Mouse (Mus musculus) neural tube, embryonic 15.5 days (tissue): ENCODE data around the gene Slc27a1. TPM values are rescaled to one million over a fixed set of nuclear protein-coding genes. Genes with fewer than 3 reads are reported as not detected.

Experiments used
- ATAC-seq: fragments of 200-750 bp; cut with Nextera tagmentation; 2 replicates; pipeline ENCODE4 v1.8.0; 2017; ENCODE audit warnings: mild to moderate bottlenecking, moderate TSS enrichment, moderate library complexity; ENCODE audit not compliant: low FRiP score
- H3K27ac ChIP-seq: fragments of 300-500 bp; sonication (generic); replicated peaks from 2 replicates; pipeline ENCODE4 v1.5.1; 2015; ENCODE audit warnings: mild to moderate bottlenecking, inconsistent platforms
- H3K27me3 ChIP-seq: fragments of 300-500 bp; sonication (generic); replicated peaks from 2 replicates; pipeline ENCODE4 v1.6.1; 2015; ENCODE audit warnings: inconsistent platforms
- H3K36me3 ChIP-seq: fragments of 300-500 bp; sonication (generic); 2 replicates; pipeline ENCODE4 v1.6.1; 2015; ENCODE audit warnings: inconsistent platforms
- H3K4me1 ChIP-seq: fragments of 300-500 bp; sonication (generic); 2 replicates; pipeline ENCODE4 v1.6.1; 2015; ENCODE audit warnings: inconsistent platforms
- H3K4me2 ChIP-seq: fragments of 300-500 bp; sonication (generic); 2 replicates; pipeline ENCODE4 v1.6.1; 2015; ENCODE audit warnings: inconsistent platforms, mild to moderate bottlenecking, moderate library complexity
- H3K4me3 ChIP-seq: fragments of 300-500 bp; sonication (generic); replicated peaks from 2 replicates; pipeline ENCODE4 v1.5.1; 2015; ENCODE audit warnings: mild to moderate bottlenecking, inconsistent platforms
- H3K9ac ChIP-seq: fragments of 300-500 bp; sonication (generic); replicated peaks from 2 replicates; pipeline ENCODE4 v1.6.1; 2015; ENCODE audit warnings: mild to moderate bottlenecking, inconsistent platforms
- H3K9me3 ChIP-seq: fragments of 300-500 bp; sonication (generic); replicated peaks from 2 replicates; pipeline ENCODE4 v1.6.1; 2016; ENCODE audit warnings: inconsistent platforms
- WGBS: fragments of 180-500 bp; shearing (Covaris S2); methylation state at CpG from one replicate; pipeline ENCODE4 v1.1.7; 2015; ENCODE audit warnings: mixed read lengths; 5-methylcytosine and 5-hydroxymethylcytosine counted together
- polyA plus RNA-seq: library from polyadenylated mRNA; unstranded; fragments of >200 nt; fragmentation: Nextera tagmentation; extraction: Ambion mirVana; gene quantifications from 2 replicates; pipeline ENCODE4 v1.2.1, GENCODE M21; 2015

Slc27a1 gene
- polyA plus RNA-seq, 1 experiment from 2014 or later = 83.0 TPM

DNA sequence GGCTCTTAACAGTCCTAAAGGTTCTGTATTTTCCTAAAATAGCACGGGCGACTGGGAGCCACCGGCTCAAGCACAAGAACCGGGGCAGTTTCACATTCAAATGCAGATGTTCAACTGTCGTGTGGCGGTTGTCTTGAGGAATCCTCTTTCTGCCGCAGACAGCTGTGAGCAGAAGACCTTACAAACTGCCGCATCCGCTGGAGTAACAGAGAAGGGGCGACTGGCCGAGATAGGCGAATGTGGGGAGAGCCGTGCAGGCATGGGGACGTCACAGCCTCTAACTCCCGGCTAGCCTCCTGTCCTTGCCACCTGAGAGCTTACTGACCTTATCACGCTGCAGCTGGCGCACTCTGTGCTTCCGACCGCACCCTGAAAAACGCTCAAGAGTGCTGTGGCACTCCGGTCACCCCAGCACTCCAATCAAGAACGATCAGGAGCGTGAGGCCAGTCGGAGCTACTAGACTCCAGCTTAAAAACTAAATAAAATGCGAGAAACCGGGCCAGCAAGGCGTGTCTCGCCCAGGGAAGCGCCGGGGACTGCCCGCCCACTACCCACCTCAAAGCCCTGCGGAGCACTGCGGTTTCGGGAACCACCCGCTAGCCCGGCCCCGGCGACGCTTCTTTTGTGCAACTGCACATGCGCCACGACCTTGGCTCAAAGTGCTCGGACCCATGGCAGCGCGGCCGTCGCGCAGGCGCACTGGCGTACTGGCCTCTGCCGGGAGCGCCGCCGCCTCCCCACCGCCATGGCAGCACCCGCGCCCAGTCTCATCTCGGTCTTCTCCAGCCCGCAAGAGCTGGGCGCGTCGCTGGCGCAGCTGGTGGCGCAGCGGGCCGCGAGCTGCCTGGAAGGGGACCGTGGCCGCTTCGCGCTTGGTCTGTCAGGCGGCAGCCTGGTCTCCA, 23.0 kb downstream of the Slc27a1 start, which contains the start of gene Pgls:
Gene Pgls, plus strand, starts transcription at position 706 of the 903 bp plus-strand sequence.
- Histone ChIP-seq H3K9ac (peak within 1 kb of the TSS; percentile 99), H3K27me3 (no peaks in the 10 kb centered on the region), H3K27ac (peak within 1 kb of the TSS; percentile 98), H3K9me3 (no peaks in the 10 kb centered on the region), H3K4me1 (peaks cover 47% of the 10 kb centered on the region), H3K36me3 (peaks cover 6% of the 10 kb centered on the region), H3K4me3 (peak within 1 kb of the TSS; percentile 64), H3K4me2 (peak within 1 kb of the TSS; percentile 96)
- peak; percentile 91 for ATAC-seq
- WGBS = under 1% methylated on average over 68 of the region's 71 CpGs

DNA sequence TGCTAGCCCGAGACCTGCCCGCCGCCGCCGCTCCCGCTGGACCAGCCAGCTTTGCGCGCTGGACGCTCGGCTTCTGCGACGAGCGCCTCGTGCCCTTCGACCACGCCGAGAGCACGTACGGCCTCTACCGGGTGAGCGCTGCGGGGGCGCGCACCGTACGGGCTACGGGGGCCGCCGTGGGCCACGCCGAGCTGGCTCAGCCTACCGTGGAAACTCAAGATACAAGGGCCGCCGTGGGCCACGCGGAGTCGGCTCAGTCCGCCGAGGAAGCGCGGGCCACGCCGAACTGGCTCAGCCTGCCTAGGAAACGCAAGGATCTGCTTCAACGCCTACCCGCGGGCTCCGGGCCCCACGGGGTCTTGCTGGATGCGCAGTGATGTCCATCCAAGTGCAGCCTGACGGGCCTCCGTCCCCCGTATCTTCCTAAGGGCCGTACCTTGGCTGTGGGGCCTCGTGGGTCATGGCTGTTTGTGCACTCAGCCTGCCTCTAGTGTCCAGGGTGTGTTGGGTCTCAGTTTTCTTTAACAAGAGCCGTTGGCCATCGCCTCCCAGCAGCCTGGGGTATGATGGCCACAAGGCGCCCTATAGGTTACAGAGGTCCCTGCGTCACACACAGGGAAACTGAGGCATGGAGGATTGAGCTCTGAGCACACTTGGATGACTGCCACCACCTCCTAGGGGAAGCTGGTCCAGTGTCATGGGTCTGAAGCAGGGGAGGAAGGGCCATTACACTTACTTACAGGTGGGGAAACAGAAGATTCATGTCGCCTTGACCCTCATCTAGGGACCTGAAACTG, 23.9 kb downstream of the Slc27a1 start:
- H3K27ac ChIP-seq = peak overlapping the region; percentile 98
- peak overlapping the region; percentile 64 for H3K4me3 ChIP-seq
- WGBS = 4% methylated on average over 60 of the region's 60 CpGs
- no peaks in the 10 kb centered on the region for H3K27me3 ChIP-seq
- H3K4me2 ChIP-seq = peak overlapping the region; percentile 96
- no peaks in the 10 kb centered on the region for H3K9me3 ChIP-seq
- peak; percentile 80 for ATAC-seq
- H3K36me3 ChIP-seq = no peaks in the 10 kb centered on the region
- H3K4me1 ChIP-seq = peaks cover 47% of the 10 kb centered on the region
- H3K9ac ChIP-seq = peak overlapping the region; percentile 99

DNA sequence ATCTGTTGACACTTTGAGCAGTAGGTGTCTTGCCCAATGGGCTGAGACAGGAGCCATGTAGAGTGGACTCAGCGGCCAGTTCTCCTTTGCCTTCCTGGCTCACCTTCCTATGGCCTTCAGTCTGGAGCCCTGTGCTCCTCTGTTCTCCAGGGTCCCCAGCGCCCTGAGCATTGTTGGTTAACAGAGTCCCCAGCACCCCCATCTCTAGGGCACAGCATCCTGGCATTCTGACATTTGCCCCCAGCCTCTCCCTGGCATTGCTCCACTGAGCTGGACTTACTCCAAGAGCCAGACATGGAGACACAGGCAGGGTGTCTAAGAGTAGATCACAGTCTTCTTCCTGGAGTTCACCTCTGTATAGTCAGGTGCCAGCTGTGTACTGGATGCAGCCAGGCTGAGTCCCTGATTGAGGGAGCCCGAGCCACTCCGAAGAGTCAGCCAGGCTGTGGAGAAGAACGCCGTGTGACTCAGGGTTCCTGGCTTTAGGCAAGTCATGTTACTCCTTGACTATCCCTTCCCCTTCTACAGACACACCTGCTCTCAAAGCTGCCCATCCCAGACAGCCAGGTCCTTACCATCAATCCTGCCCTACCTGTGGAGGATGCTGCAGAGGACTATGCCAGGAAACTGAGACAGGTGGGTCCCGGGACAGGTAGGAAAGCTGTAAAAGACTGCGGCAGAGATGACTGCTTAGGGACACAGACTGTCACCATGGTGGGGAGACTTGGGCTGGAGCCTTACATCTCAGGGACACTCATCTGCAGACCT, 25.1 kb downstream of the Slc27a1 start:
- no peaks in the 10 kb centered on the region for H3K27me3 ChIP-seq
- peaks cover 47% of the 10 kb centered on the region for H3K4me1 ChIP-seq
- peak overlapping the region; percentile 96; the same call in 1 of the 2 replicates for H3K4me2 ChIP-seq
- H3K36me3 ChIP-seq = no peaks in the 10 kb centered on the region; the same call in 1 of the 2 replicates
- 95% methylated on average over 8 of the region's 8 CpGs for WGBS
- H3K9ac ChIP-seq = peak overlapping the region; percentile 99; the same call in 1 of the 2 replicates
- no peak for ATAC-seq
- peak overlapping the region; percentile 64; the same call in 1 of the 2 replicates for H3K4me3 ChIP-seq
- H3K9me3 ChIP-seq = no peaks in the 10 kb centered on the region
- H3K27ac ChIP-seq = no peak overlapping the region

DNA sequence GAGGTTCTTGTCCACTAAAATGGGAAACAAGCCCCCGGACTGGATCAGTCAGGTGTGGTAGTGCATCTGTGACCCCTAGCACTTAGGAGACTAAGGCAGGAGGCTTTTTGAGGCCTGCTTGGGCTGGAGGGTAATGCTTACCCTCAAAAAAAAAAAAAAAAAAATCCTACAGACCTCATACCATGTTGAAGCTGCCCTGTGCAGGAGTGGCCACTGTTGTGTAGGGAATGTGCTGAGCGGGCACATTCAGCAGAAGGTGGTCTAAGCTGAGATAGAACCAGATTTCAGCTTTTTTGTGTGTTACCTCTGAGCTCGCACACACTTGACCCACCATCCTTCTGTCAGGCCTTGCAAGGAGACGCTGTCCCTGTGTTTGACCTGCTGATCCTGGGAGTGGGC, 25.6 kb downstream of the Slc27a1 start:
- Histone ChIP-seq H3K9ac (no peak overlapping the region), H3K27me3 (0 out of 2 replicates have a peak, but pooled peaks cover under 1% of the 10 kb centered on the region), H3K4me3 (no peak overlapping the region), H3K4me1 (peaks cover 47% of the 10 kb centered on the region), H3K9me3 (no peaks in the 10 kb centered on the region), H3K27ac (no peak overlapping the region), H3K4me2 (no peak overlapping the region), H3K36me3 (peaks cover 4% of the 10 kb centered on the region)
- WGBS = 99% methylated on average over 4 of the region's 4 CpGs
- no peak for ATAC-seq

DNA sequence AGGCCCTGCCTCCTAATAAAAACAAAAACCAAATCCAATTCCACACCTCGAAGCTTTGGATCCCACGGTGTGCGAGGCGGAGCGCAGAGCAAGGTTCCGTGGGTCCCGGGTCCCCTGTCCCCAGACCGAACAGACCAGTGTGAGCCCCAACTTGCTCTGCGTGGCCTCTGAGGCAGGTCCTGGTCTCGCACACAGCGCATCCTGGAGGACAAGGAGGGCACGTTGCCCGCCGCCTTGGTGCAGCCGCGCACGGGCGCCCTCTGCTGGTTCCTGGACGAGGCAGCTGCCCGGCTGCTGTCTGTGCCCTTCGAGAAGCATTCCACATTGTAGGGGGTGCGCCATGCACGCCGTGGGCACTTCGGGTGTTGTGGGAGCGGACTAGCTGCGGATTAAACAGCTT, 27.2 kb downstream of the Slc27a1 start:
- Histone ChIP-seq H3K27ac (no peak overlapping the region), H3K4me1 (peaks cover 37% of the 10 kb centered on the region), H3K9ac (0 out of 2 replicates have a peak overlapping the region, but pooled peaks have one; percentile 23), H3K4me2 (peak overlapping the region; percentile 39), H3K27me3 (peaks cover 11% of the 10 kb centered on the region), H3K9me3 (no peaks in the 10 kb centered on the region), H3K4me3 (no peak overlapping the region), H3K36me3 (peaks cover 6% of the 10 kb centered on the region)
- WGBS = 8% methylated on average over 27 of the region's 27 CpGs
- ATAC-seq = peak; percentile 2; the same call in 1 of the 2 replicates

DNA sequence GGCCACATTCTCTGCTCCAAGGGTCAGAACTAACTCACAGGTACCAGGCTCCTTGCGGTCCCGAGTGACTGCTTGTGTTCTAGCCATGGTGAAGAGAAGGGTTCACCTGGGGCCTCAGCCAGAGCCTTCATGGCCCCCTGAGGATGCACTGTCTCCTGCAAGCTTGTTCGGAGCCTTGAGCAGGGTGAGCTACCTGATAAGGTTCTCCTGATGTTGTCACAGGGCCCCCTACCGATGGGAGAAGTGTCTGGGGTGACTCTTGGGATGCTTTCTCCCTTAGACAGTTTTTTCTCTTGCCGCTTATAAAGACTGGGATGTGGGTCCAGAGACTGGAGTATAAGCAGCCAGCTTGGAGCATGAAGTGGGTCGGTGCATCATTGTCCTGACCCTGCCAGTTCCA, 27.7 kb downstream of the Slc27a1 start:
- Histone ChIP-seq H3K27ac (no peak overlapping the region), H3K4me2 (peak overlapping the region; percentile 39; the same call in 1 of the 2 replicates), H3K9me3 (no peaks in the 10 kb centered on the region), H3K9ac (no peak overlapping the region), H3K27me3 (peaks cover 16% of the 10 kb centered on the region), H3K36me3 (peaks cover 6% of the 10 kb centered on the region), H3K4me3 (no peak overlapping the region), H3K4me1 (peaks cover 33% of the 10 kb centered on the region)
- WGBS = 63% methylated on average over 6 of the region's 6 CpGs
- no peak for ATAC-seq

DNA sequence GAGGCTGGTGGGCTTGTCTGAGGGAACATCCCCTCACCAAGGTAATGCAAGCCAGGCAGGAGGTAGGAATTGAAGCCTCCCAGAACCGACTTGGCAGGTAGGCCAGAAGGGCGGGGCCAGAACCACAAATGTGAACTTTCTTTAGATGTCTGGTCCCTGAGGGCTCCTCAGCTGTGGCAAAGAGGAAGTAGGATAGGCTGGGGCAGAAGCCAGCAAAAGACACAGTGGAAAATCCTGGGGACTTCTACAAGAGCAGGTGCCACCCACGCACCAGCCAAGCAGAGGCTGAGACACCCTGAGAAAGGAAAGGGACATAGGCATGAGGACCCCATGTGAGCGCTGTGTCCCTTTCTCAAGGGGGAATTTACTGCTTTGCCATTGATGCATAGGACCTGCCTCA, 28.1 kb downstream of the Slc27a1 start:
- Histone ChIP-seq H3K4me1 (peaks cover 33% of the 10 kb centered on the region), H3K36me3 (peaks cover 6% of the 10 kb centered on the region), H3K9ac (no peak overlapping the region), H3K4me2 (no peak overlapping the region), H3K27me3 (peaks cover 20% of the 10 kb centered on the region), H3K9me3 (no peaks in the 10 kb centered on the region), H3K27ac (no peak overlapping the region), H3K4me3 (no peak overlapping the region)
- WGBS = 83% methylated on average over 4 of the region's 4 CpGs
- ATAC-seq = no peak

DNA sequence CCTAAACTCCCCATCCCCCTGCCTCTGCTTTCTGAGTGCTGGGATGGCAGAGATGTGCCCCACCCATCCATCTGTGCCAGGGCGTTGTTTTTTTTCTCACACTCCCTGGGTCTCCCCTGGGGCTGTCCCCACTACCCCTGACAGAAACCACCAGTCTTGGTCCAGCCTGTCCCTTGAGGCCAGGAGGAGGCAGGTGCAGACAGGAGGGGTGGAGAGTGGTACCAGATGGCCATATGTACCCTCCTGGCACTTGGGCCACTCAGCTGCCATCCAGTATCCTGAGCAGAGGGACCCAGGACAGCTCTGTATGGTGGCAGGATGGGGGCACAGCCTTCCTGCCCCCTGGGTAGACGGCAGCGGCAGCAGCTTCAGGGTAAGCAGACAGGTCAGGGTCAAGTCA, 28.8 kb downstream of the Slc27a1 start, which contains the start of gene Fam129c:
Gene Fam129c, plus strand, starts transcription at position 198 of the 400 bp plus-strand sequence.
- no peak within 1 kb of the TSS for H3K9ac ChIP-seq
- 66% methylated on average over 3 of the region's 3 CpGs for WGBS
- no peak for ATAC-seq

DNA sequence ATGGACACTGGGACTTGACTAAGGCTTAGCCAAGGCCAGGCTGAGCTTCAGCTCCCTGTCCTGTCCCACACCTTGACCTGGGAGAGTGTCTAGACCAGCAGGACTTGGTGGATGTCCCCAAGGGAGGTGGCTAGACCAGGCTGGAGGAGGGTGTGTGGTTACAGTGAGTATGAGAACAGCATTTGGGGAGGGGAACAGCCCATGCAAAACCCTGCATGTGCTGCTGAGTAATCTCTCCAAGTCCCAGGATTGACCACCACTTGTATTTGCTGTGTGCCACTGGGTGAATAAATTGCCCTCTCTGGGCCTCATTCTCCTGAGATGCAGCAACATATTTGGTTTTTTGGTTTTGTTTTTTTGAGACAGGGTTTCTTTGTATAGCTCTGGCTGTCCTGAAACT, 29.7 kb downstream of the Slc27a1 start:
- peaks cover 39% of the 10 kb centered on the region for H3K4me1 ChIP-seq
- no peak for ATAC-seq
- no peak overlapping the region for H3K4me2 ChIP-seq
- H3K27ac ChIP-seq = no peak overlapping the region
- H3K36me3 ChIP-seq = peaks cover 6% of the 10 kb centered on the region
- H3K27me3 ChIP-seq = peaks cover 35% of the 10 kb centered on the region
- H3K4me3 ChIP-seq = no peak overlapping the region
- no peak overlapping the region for H3K9ac ChIP-seq
- no peaks in the 10 kb centered on the region for H3K9me3 ChIP-seq

More for the DNA sequence above, 28.8 kb downstream of the Slc27a1 start, which contains the start of gene Fam129c:
- Histone ChIP-seq H3K36me3 (peaks cover 6% of the 10 kb centered on the region), H3K27me3 (peaks cover 26% of the 10 kb centered on the region), H3K4me1 (peaks cover 39% of the 10 kb centered on the region), H3K4me3 (no peak within 1 kb of the TSS), H3K4me2 (no peak within 1 kb of the TSS), H3K27ac (no peak within 1 kb of the TSS), H3K9me3 (no peaks in the 10 kb centered on the region)

DNA sequence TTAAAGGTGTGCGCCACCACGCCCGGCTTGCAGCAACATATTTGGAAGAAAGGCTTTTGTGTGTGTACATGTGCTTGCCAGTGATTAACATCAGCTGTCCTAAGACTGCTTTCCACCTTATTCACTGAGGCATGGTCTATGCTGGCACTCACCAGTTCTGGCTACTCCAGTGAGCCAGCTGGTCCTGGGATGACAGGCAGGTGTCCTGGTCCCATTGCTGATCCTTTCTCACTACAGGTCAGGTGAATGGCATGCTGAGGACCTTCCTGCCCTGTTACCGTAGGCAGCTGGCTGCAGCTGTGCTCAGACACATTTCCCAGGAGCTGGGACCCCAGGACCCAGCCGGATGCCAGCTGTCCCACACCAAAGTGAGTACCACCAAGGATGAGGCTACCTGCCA, 30.2 kb downstream of the Slc27a1 start:
- Histone ChIP-seq H3K36me3 (peaks cover 6% of the 10 kb centered on the region), H3K9me3 (no peaks in the 10 kb centered on the region), H3K27me3 (peaks cover 40% of the 10 kb centered on the region), H3K4me1 (peaks cover 35% of the 10 kb centered on the region), H3K27ac (no peak overlapping the region), H3K4me2 (no peak overlapping the region), H3K9ac (no peak overlapping the region), H3K4me3 (no peak overlapping the region)
- WGBS = 94% methylated on average over 5 of the region's 5 CpGs
- ATAC-seq = no peak
